Mouse (Mus musculus) MEL (cell line): ENCODE results near the gene Adam34. TPM values are rescaled to one million over a fixed set of nuclear protein-coding genes. Genes with fewer than 3 reads are reported as not detected.
A peak's percentile ranks its signal among the peaks of the same experiment; 100 is the strongest.
"Not testable (repeated sequence)": the region's sequence is repeated elsewhere in the genome, so short reads cannot be mapped to it uniquely, and the experiment has no call there.

Experiments
- DNase-seq: peaks from one replicate; pipeline ENCODE4 v3.0.0; 2011; ENCODE audit warnings: low read depth, low spot score
- H3K27ac ChIP-seq: 2 replicates; pipeline ENCODE4 v1.5.1; 2012; ENCODE audit warnings: low read depth, mild to moderate bottlenecking, control low read depth, low read length, moderate library complexity; ENCODE audit not compliant: control insufficient read depth
- H3K27me3 ChIP-seq, 2 experiments: fragments of 150-350 bp in 1 of 2; sonication (generic) in 1 of 2; 2 replicates each; pipeline ENCODE4 v1.6.1; 2012; ENCODE audit warnings: low read length in 2 of 2, mild to moderate bottlenecking in 2 of 2, improper control_type of control experiment in 1 of 2, moderate library complexity in 1 of 2; ENCODE audit not compliant: insufficient read depth in 2 of 2, control insufficient read depth in 1 of 2
- H3K36me3 ChIP-seq, 2 experiments: 2 replicates each; pipeline ENCODE4 v1.6.1; 2012 to 2014; ENCODE audit warnings: low read length in 2 of 2, improper control_type of control experiment in 1 of 2, inconsistent platforms in 1 of 2, mild to moderate bottlenecking in 1 of 2; ENCODE audit not compliant: insufficient read depth in 2 of 2, control insufficient read depth in 1 of 2
- H3K4me1 ChIP-seq, 2 experiments: fragments of 150-350 bp in 1 of 2; sonication (generic) in 1 of 2; 2 replicates each; pipeline ENCODE4 v1.6.1; 2012; ENCODE audit warnings: low read length in 2 of 2, improper control_type of control experiment in 1 of 2, mild to moderate bottlenecking in 1 of 2; ENCODE audit not compliant: insufficient read depth in 2 of 2, control insufficient read depth in 1 of 2
- H3K4me3 ChIP-seq, 2 experiments: fragments of 150-350 bp in 1 of 2; sonication (generic) in 1 of 2; 2 replicates each; pipeline ENCODE4 v1.5.1; 2012; ENCODE audit warnings: low read depth in 2 of 2, low read length in 2 of 2, mild to moderate bottlenecking in 2 of 2, moderate library complexity in 2 of 2, control low read depth in 1 of 2, improper control_type of control experiment in 1 of 2; ENCODE audit not compliant: control insufficient read depth in 1 of 2, insufficient read depth in 1 of 2
- H3K79me2 ChIP-seq: 2 replicates; pipeline ENCODE4 v1.6.1; 2012; ENCODE audit warnings: mild to moderate bottlenecking, low read length, moderate library complexity; ENCODE audit not compliant: control insufficient read depth, poor library complexity, insufficient read depth
- H3K9ac ChIP-seq: 2 replicates; pipeline ENCODE4 v1.6.1; 2012; ENCODE audit warnings: low read depth, mild to moderate bottlenecking, control low read depth, low read length, moderate library complexity; ENCODE audit not compliant: control insufficient read depth, poor library complexity, severe bottlenecking
- H3K9me3 ChIP-seq: fragments of 150-350 bp; sonication (generic); replicated peaks from 2 replicates; pipeline ENCODE4 v1.6.1; 2012; ENCODE audit warnings: mild to moderate bottlenecking, low read length, improper control_type of control experiment, moderate library complexity; ENCODE audit not compliant: insufficient read depth
- BHLHE40 ChIP-seq: IDR thresholded peaks from 2 replicates; pipeline ENCODE4 v1.6.1; 2012; ENCODE audit warnings: low read depth, mild to moderate bottlenecking, inconsistent platforms, low read length, improper control_type of control experiment, borderline replicate concordance
- E2F4 ChIP-seq: IDR thresholded peaks from 2 replicates; pipeline ENCODE4 v1.6.1; 2011; ENCODE audit warnings: low read depth, low read length, improper control_type of control experiment, borderline replicate concordance
- ELF1 ChIP-seq: IDR thresholded peaks from 2 replicates; pipeline ENCODE4 v1.6.1; 2014; ENCODE audit warnings: low read depth, mild to moderate bottlenecking, inconsistent platforms, low read length, improper control_type of control experiment, moderate library complexity
- GATA1 ChIP-seq: IDR thresholded peaks from 2 replicates; pipeline ENCODE4 v1.6.1; 2011; ENCODE audit warnings: low read depth, low read length, improper control_type of control experiment
- JUND ChIP-seq: IDR thresholded peaks from 2 replicates; pipeline ENCODE4 v1.6.1; 2011; ENCODE audit warnings: low read depth, mild to moderate bottlenecking, improper control_type of control experiment, low read length
- KAT2A ChIP-seq: conservative IDR thresholded peaks from 2 replicates; pipeline ENCODE4 v1.6.1; 2012; ENCODE audit warnings: low read depth, low read length, improper control_type of control experiment, inconsistent platforms
- MAFK ChIP-seq: IDR thresholded peaks from 2 replicates; pipeline ENCODE4 v1.6.1; 2011; ENCODE audit warnings: low read depth, mild to moderate bottlenecking, low read length, improper control_type of control experiment, borderline replicate concordance
- MEF2A ChIP-seq: IDR thresholded peaks from 2 replicates; pipeline ENCODE4 v1.6.1; 2014; ENCODE audit warnings: low read depth, mild to moderate bottlenecking, inconsistent platforms, low read length, improper control_type of control experiment; ENCODE audit not compliant: poor library complexity, insufficient replicate concordance, severe bottlenecking; ENCODE audit errors: extremely low read depth
- MXI1 ChIP-seq: IDR thresholded peaks from 2 replicates; pipeline ENCODE4 v1.6.1; 2011; ENCODE audit warnings: mild to moderate bottlenecking, low read depth, low read length, improper control_type of control experiment
- POLR2A ChIP-seq, 2 experiments: IDR thresholded peaks; 2 replicates each; pipeline ENCODE4 v1.6.1; 2011 to 2012; ENCODE audit warnings: low read length in 2 of 2, mild to moderate bottlenecking in 2 of 2, control low read depth in 1 of 2, improper control_type of control experiment in 1 of 2, low read depth in 1 of 2, moderate library complexity in 1 of 2; ENCODE audit not compliant: control insufficient read depth in 1 of 2, insufficient read depth in 1 of 2, poor library complexity in 1 of 2
- POLR2AphosphoS5 ChIP-seq: IDR thresholded peaks from 2 replicates; pipeline ENCODE4 v1.6.1; 2012; ENCODE audit warnings: low read depth, borderline replicate concordance, mild to moderate bottlenecking, inconsistent platforms, low read length, moderate library complexity, mixed read lengths
- USF1 ChIP-seq: IDR thresholded peaks from 2 replicates; pipeline ENCODE4 v1.6.1; 2014; ENCODE audit warnings: low read depth, mild to moderate bottlenecking, inconsistent platforms, low read length, improper control_type of control experiment, moderate library complexity
- polyA plus RNA-seq, 2 experiments: library from polyadenylated mRNA; stranded (reverse) in 1 of 2; unstranded in 1 of 2; fragments of >175 nt in 1 of 2; fragments of >200 nt in 1 of 2; gene quantifications; 2 replicates each; pipeline versions ENCODE4 v1.2.1 to v1.2.4; 2012; ENCODE audit warnings: low replicate concordance in 2 of 2, low read depth in 1 of 2; ENCODE audit not compliant: insufficient read length in 2 of 2, insufficient read depth in 1 of 2, missing spikeins in 1 of 2
- total RNA-seq: library from RNA; depleted of rRNA; stranded (reverse); fragments of 300-350 nt; gene quantifications from 2 replicates; pipeline ENCODE4 v1.2.3, GENCODE M21; 2012; rRNA removed

Gene Adam34
- total and polyA plus RNA-seq, 3 experiments, result not detected

DNA sequence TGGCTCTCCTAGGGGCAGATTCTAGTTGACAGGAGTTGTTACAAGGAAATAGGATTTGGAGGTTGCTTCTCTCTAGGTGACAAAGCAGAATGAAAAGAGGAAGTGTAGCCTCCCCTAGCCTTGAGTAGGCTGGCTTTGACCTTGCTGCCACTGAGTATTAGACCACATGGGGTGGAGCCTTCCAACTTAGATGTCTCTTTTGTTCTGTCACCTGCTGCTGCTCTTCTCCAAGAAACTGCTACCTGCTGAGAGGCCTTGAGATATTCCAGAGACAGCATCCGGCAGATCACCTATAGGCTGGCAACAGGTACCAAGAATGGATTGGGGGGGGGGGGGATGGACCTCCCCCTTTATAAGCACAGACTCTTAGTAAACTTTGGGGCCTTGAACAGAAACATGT is 93.8 kb downstream of the Adam34 start:
- Histone ChIP-seq H3K36me3 (no peaks in the 10 kb centered on the region), H3K27ac (no peak overlapping the region), H3K9ac (no peak overlapping the region), H3K79me2 (no peaks in the 10 kb centered on the region), H3K27me3 (no peaks in the 10 kb centered on the region), H3K4me3 (no peak overlapping the region), H3K9me3 (no peaks in the 10 kb centered on the region), H3K4me1 (no peaks in the 10 kb centered on the region)
- TF ChIP-seq POLR2AphosphoS5 (no peak), ELF1 (no peak), MAFK (no peak), E2F4 (no peak), USF1 (no peak), BHLHE40 (no peak), MEF2A (no peak), POLR2A (IDR thresholded peaks at IDR 0.05; ENCODE audit: control insufficient read depth in 1 of 2, insufficient read depth in 1 of 2, low read depth in 1 of 2, low read length in 2 of 2, poor library complexity in 1 of 2) (no peak), KAT2A (no peak), GATA1 (no peak), MXI1 (no peak), JUND (no peak)
- DNase-seq, result peak; percentile 2

DNA sequence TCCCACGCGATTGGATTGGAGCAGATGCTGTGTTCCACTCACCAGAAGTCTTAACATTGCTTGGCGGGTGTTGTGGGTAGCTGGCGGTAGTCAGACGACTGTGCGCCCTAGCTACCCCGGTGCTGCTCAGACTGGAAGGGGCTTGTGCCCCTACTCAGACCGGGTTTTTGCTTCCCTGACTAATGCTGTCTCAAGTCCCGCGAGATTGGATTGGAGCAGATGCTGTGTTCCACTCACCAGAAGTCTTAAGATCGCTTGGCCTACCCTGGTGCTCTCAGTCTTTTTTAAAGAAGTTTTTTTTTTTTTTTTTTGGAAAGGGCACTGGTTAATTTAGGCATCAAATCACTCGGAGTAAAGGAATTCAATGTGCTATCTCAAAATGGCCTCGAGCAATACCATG is 106.2 kb downstream of the Adam34 start:
- not testable (repeated sequence) for H3K9ac ChIP-seq, H3K9me3 ChIP-seq, H3K27me3 ChIP-seq, H3K4me1 ChIP-seq, H3K79me2 ChIP-seq, H3K4me3 ChIP-seq, H3K27ac ChIP-seq, H3K36me3 ChIP-seq, DNase-seq

DNA sequence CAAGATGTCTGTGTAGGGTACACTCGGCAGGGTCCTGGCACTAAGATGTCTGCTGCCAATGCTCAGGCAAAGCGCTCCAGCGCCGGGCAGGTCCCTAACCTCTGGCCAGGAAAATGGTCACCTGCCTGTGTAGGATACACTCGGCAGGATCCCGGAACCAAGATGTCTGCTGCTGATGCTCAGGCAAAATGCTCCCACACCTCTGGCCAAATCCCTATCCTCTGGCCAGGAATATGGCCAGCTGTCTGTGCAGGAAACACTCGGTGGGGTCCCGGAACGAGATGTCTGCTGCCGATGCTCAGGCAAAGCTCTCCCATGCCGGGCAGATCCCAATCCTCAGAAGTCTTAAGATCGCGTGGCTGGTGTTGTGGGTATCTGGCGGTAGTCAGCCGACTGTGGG is 106.7 kb downstream of the Adam34 start:
- not testable (repeated sequence) for H3K27ac ChIP-seq, H3K36me3 ChIP-seq, H3K4me3 ChIP-seq, H3K79me2 ChIP-seq, H3K9ac ChIP-seq, H3K4me1 ChIP-seq, H3K9me3 ChIP-seq, H3K27me3 ChIP-seq, DNase-seq

Other genes starting within 250 kb of the Adam34 start
- not detected in 2 replicates for gene Adam26b, start 181.9 kb downstream of the Adam34 start, total RNA-seq
- not detected for gene Adam26b, start 181.9 kb downstream of the Adam34 start, polyA plus RNA-seq
- not detected in 2 replicates for gene Adam26a, start 133.3 kb downstream of the Adam34 start, total RNA-seq
- gene Adam26a, start 133.3 kb downstream of the Adam34 start, polyA plus RNA-seq, result not detected
- not detected in 2 replicates for gene Gm5346, start 82.8 kb downstream of the Adam34 start, total RNA-seq
- not detected for gene Gm5346, start 82.8 kb downstream of the Adam34 start, polyA plus RNA-seq